Mouse (Mus musculus): ENCODE results near the gene Slc25a35.
"Not testable (repeated sequence)": the region's sequence is repeated elsewhere in the genome, so short reads cannot be mapped to it uniquely, and the experiment has no call there.

Slc25a35 gene

DNA sequence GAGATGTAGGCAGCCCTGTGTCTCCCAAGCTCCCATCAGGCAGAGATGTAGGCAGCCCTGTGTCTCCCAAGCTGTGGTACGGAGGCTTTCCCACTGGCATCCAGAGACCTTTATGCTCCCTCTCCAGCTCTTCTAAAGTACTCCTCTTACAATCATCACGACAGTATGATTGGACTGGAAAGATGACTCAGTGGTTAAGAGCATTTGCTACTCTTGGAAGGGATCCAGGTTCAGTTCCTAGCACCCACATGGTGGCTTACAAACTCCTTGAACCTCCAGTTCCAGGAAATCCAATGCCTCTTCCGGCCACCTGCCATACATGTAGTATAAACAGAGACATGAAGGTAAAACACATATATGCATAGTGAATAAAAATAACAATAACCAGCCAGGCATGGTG lies 6.3 kb upstream of the Slc25a35 start:
- no peak for DNase-seq (ENCODE audit: low read depth, low spot score)

GRCm38 (mm10) chr11:68962159-68962558 lies 5.8 kb upstream of the Slc25a35 start:
- not testable (repeated sequence) for DNase-seq (ENCODE audit: low read depth, low spot score)

DNA sequence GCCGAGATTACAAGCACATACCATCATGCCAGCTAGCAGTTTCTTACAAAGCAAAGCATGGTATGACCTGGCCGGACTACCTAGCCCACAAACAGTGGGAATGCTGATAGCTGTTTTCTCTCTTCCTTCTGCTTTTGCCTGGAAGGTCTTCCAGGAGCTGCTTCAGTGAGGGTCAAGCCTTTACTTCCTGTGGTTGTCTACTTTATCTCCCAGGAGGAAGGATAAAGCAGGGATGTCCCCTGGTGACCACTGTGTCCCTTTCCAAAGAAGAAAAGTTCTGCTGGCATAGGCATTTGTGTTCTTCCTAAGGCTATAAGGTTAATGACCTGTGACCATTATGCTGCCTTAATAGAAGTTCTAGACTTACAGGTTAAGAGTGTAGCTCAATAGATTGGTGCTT lies 4.5 kb upstream of the Slc25a35 start:
- DNase-seq (ENCODE audit: low read depth, low spot score), result no peak

DNA sequence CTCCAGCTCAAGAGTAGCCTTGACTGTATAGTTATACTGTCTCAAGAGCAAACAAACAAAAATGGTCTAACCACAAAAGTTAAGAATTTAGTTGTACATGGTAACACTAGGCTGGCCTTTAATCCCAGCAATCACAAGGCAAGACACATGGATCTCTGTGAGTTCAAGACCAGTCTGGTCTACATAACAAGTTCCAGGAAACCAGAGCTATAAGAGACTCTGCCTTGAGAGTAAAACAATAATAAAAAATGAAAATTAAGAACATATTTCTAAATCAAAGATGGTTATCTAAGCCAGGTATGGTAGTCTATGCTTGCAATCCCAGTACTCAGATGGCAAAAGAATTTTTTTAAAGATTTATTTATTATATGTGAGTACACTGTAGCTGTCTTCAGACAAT lies 2.9 kb upstream of the Slc25a35 start:
- DNase-seq (ENCODE audit: low read depth, low spot score), result no peak

- peak; percentile 37 for DNase-seq (ENCODE audit: low read depth, low spot score)
These were observed 2.1 kb upstream of the Slc25a35 start for GRCm38 (mm10) chr11:68965845-68966244.

GRCm38 (mm10) chr11:68966554-68966953 lies 1.4 kb upstream of the Slc25a35 start:
- DNase-seq (ENCODE audit: low read depth, low spot score), result no peak

- DNase-seq (ENCODE audit: low read depth, low spot score), result no peak
These were observed 821 bp downstream of the Slc25a35 start for GRCm38 (mm10) chr11:68968752-68969151.

DNA sequence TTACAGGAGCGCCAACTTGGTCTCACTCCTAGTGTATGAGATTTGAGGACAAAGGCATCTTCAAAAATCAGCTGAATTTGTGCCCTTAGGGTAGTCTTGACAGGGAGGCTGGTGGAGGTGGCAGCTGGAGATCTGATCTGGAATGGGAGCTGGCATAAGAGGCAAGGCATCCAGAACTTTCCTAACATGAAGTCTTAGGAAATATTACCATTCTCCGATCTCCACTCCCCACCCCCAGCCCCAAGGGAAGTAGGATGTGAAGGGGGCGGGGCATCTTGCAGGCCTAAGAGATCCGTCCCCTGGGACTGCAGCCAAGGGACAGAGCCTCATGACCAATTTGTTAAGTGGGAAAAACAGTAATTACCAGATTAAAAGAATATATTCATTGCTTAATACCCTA lies 2.3 kb downstream of the Slc25a35 start:
- DNase-seq (ENCODE audit: low read depth, low spot score), result no peak

DNA sequence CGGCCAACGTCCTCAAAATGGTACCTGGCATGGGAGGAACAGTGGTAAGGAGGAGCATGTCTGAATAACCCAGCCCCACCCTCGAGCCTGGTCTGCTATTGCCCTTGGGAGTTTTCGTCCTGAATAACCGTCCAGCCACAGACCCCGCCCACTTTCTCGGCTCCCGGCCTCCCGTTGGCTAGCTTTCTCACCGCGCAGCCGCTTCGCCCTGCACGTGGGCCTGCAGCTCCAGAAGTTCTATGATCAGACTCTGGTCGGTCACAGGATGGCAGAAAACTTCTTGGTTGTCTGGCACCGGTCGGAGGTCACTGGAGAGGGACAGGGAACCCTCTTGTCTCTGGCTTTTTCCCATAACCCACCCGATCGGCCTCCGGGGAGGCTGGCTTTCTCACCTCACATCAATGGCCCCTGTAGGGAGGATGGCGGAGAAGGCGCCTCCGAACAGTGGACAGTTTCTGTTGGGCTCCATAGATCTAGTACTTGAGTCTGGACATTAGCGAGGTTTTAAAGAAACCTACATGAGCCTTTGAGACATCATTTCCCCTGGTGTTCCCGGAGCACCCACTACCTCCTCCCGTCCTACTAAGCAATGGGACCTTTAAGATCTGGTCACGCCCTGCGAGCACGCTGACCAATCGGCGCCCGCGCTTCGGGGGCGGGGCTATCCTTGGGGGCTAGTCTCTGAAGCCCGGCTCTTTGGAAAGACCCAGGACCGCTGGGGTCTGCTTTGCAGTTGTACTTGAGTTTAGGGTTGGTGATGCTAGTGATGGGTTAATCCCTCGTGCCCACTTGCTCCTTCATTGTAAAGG lies 5.5 kb downstream of the Slc25a35 start:
- peak; percentile 59 for DNase-seq (ENCODE audit: low read depth, low spot score)

DNA sequence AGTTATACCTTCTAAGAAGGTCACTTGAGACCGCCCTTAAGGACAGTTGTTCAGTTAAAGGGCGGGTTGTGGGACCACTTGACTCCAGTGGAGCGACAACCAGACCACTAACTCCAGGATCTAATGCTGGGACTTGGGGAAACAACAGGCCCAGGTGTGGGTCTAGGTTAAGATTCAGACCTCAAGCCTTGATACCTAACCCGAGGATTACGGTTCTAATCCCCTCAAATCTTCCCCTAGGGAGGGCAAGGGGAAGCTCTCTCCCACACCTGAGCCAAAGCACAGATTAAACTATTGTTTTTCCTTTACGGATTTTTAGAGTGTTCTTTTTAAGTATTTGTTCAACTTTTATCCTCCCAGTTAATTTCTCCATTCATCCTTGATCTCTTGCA lies 6.1 kb downstream of the Slc25a35 start:
- peak; percentile 61 for DNase-seq (ENCODE audit: low read depth, low spot score)

- no peak for DNase-seq (ENCODE audit: low read depth, low spot score)
These were observed 7.2 kb downstream of the Slc25a35 start, which contains the start of gene Rangrf for GRCm38 (mm10) chr11:68975085-68975484. Rangrf (minus strand) TSS chr11:68975185.

DNA sequence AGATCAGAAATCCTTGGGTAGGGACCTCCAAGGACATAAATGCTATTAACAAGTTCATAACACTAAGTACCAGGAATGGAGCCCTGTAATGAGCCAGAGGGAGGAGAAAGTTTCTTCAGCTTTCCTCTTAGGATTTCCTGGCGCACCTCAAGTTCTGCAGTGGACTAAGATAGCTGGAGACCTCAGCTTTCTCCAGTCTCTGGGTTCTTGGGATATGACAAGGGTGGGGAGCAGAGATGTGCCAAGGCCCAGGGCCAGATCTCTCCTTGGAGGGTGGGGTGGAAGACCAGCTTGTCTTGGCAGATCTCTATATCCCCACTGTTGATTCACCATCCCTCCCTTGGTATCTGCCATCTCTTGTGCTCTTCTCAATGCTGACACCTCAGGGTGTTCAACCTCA lies 7.7 kb downstream of the Slc25a35 start:
- DNase-seq (ENCODE audit: low read depth, low spot score), result no peak

DNA sequence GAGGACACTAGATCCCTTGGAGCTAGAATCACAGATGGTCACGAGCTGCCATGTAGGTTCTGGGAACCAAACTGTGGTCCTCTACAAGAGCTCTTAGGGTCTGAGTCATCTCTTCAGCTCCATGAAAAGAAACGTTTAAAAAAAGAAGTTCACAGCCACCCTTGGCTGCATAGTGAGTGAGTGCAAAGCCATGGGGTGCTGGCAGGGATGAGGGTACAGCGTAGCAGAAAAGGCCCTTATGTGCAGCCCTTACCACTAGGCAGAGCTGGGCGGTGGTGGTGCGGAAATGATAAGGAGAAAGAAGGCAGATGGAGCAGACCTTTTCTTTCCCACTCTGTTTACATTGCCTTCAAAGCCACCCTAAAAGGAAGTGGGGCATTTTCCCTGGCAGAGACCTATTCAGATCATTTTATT lies 11.4 kb downstream of the Slc25a35 start:
- no peak for DNase-seq (ENCODE audit: low read depth, low spot score)

- no peak for DNase-seq (ENCODE audit: low read depth, low spot score)
These were observed 13.0 kb downstream of the Slc25a35 start for GRCm38 (mm10) chr11:68980919-68981318.

DNA sequence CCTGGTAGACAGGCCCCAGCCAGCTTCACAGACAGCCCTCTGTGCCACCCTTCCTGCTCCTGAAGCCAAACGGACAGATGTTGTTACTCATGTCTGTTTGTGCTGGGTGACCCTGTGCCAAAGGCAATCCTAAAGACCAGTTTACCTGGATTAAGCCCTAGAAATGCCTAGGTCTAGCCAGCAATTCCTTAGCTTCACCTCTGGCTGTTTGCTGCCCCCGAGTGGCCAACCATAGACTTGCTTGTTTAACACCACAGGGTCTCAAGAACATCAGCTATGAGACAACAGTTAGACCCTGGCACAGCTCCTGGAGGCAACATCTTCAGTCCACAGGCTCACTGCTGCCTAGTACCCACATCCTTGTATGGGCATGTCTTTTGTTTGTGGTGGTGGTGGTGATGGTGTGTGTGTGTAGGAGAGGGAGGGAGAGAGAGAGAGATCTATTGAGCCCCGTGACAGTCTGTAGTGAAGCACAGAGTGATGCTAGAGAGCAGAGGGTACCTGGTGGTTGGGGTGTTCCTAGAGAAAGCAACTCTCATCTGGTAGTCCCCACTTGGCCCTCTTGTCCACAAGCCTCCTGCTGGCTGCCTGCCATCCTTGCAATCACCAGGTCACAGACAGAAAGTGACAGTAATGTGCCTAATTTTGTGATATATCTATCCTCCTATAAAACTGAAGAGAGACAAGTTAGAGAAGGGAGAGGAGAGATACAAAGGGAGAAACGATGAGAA lies 14.9 kb downstream of the Slc25a35 start:
- peak; percentile 57 for DNase-seq (ENCODE audit: low read depth, low spot score)

DNA sequence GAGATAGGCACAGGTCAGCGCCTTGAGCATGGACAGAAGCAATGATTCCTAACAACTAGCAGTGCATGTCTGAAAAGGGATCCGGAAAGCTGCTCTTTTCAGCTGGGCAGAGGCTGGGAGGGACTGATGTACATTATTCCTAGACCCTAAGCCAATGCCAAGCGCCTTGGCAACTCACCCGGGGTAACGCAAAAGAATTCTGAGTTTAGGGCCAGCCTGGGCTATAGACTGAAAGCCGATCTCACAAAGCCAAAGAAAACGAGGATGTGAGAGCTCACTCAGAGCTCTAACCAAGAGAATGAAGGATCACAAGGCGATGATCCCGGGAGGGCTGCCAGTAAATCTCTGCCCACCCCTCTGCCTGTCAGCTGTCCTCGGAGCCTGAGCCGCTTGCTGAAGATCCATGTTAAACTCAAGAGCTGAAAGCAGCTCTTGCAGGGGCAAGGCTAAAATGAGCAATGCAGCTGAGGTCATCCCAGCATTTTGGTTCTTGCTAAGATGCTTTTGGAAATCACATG lies 19.5 kb downstream of the Slc25a35 start:
- no peak for DNase-seq (ENCODE audit: low read depth, low spot score)

GRCm38 (mm10) chr11:68988341-68988740 lies 20.4 kb downstream of the Slc25a35 start:
- no peak for DNase-seq (ENCODE audit: low read depth, low spot score)

DNA sequence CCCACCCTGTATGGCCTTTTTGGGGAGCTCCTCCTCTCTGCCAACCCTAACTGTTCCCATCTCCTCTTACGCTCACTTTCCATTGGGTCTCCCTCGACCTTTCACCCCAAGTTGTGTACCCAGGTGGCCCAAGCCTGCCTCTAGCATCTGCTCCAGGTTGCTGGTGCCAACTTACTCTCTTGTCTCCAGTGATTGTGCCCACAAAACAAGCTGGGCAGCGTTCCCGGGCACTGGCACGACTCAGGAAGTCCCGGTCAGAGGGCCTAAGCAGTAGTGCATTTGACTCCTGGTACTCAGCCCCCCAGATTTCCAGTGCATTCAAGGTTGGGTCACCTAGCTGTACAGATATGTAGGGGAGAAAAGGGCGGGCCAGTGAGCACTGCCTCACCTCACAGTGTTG lies 25.2 kb downstream of the Slc25a35 start:
- DNase-seq (ENCODE audit: low read depth, low spot score), result no peak

GRCm38 (mm10) chr11:68994377-68994776 lies 26.4 kb downstream of the Slc25a35 start:
- DNase-seq (ENCODE audit: low read depth, low spot score), result no peak

- DNase-seq (ENCODE audit: low read depth, low spot score), result no peak
These were observed 29.1 kb downstream of the Slc25a35 start for GRCm38 (mm10) chr11:68997080-68997479.

DNA sequence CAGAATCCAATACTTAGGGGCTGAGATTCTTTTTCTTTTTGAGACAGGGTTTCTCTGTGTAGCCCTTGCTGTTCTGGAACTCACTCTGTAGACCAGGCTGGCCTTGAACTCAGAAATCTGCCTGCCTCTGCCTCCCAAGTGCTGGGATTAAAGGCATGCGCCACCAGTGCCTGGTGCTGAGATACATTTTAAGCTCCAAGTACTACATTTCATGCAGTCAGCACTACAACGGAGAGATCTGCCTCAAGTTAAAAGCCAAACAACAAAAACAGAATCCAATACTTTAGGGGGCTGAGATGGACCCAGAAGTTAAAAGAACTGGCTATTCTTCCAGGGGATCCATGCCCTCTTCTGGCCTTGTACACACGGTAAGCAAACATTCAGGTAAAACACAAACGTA lies 34.9 kb downstream of the Slc25a35 start:
- DNase-seq (ENCODE audit: low read depth, low spot score), result not testable (repeated sequence)

GRCm38 (mm10) chr11:69003592-69003991 lies 35.7 kb downstream of the Slc25a35 start:
- DNase-seq (ENCODE audit: low read depth, low spot score), result no peak

DNA sequence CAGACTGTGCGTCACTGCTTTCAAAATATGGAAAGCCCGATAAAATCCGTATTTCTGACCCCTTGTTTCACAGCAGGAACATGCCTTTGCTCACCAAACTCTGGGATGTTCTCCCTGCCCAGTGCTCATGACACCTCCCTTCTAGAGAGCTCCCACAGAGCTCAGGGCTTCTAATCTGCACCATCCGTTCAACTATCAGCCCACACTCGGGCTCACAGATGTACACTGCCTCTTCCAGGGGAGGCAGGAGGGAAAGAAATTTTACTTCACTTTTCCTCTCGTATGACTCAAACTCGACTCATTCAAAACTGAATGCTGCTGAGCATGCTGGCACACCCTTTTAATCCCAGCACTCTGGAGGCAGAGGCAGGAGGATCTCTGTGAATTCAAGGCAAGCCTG lies 37.3 kb downstream of the Slc25a35 start:
- DNase-seq (ENCODE audit: low read depth, low spot score), result no peak
